Mouse (Mus musculus): Measurements from ENCODE around the gene Zer1. TPM values are rescaled to one million over a fixed set of nuclear protein-coding genes. Genes with fewer than 3 reads are reported as not detected.
"Not testable (repeated sequence)": the region's sequence is repeated elsewhere in the genome, so short reads cannot be mapped to it uniquely, and the experiment has no call there.

Zer1 gene
- total and polyA plus RNA-seq, 2 experiments from 2014 or later, result 10.3 to 70.2 TPM

DNA sequence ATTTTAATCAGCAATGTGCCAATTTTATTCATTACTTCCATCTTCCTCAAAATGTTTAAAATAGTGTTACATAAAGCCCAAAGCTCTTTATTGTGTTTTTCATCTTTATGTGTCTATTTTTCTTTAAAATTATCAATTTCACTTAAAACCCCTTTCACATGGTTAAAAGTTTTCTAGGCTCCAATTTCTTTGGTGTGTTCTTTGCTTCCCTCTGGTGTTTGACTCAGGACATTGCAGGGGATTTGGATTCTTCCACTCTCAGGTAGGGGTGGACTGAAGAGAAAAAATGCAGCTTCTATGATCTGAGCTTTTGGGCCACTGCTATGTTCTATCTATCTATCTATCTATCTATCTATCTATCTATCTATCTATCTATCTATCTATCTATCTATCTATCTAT is 37.4 kb upstream of the Zer1 start:
- peak; percentile 78 for TF ChIP-seq CTCF (IDR thresholded peaks at IDR 0.05; ENCODE audit: low read depth)
- no peaks in the 10 kb centered on the region for H3K36me3 ChIP-seq (ENCODE audit: insufficient read depth)
- H3K4me2 ChIP-seq (ENCODE audit: low read depth), result no peak overlapping the region
- DNase-seq (peak; percentile 79), ATAC-seq (peak; percentile 53)
- H3K27ac ChIP-seq (ENCODE audit: low read depth, low read length), result no peak overlapping the region
- H3K9ac ChIP-seq, result no peak overlapping the region
- no peak overlapping the region for H3K4me3 ChIP-seq (ENCODE audit: low read depth, low read length)
- no peaks in the 10 kb centered on the region for H3K9me3 ChIP-seq (ENCODE audit: low read length)
- H3K27me3 ChIP-seq (ENCODE audit: insufficient read depth, low read length), result no peaks in the 10 kb centered on the region
- no peaks in the 10 kb centered on the region for H3K4me1 ChIP-seq (ENCODE audit: insufficient read depth)

DNA sequence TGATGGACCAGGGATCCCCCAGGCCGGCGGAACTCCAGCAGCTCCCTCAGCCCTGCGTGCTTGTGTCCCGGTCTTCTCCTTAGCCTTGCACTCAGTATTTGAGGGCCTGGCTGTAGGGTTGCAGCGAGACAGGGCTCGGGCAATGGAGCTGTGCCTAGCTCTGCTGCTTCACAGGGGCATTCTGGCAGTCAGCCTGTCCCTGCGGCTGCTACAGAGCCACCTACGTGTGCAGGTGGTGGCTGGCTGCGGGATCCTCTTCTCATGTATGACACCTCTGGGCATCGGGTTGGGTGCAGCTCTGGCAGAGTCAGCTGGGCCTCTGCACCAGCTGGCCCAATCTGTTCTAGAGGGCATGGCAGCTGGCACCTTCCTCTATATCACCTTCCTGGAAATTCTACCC is 35.5 kb upstream of the Zer1 start:
- 87% methylated on average over 8 of the region's 10 CpGs for WGBS
- DNase-seq; H3K27me3 ChIP-seq (ENCODE audit: insufficient read depth, low read length); H3K9me3 ChIP-seq (ENCODE audit: low read length); H3K36me3 ChIP-seq (ENCODE audit: insufficient read depth); ATAC-seq; H3K4me3 ChIP-seq (ENCODE audit: low read depth, low read length); H3K4me2 ChIP-seq (ENCODE audit: low read depth); H3K4me1 ChIP-seq (ENCODE audit: insufficient read depth); H3K9ac ChIP-seq; H3K27ac ChIP-seq (ENCODE audit: low read depth, low read length): not testable (repeated sequence)

DNA sequence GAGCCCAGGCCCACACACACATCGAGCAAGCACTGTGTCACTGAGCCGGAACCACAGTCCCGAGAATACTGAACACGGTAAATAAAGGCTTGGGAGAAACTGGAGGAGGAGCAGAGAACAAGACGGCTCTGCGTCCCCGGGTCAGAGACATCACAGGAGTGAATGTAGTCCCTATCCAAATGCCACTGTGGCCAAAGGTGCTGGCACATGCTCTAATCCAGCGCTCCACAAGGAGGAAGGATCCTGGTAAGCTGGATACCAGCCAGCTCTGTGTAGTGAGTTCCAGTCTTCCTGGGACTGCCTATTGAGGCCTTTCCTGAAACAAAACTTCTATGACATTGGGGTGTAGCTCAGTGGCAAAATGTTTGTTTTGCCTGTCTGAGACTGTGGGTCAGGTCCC is 28.2 kb upstream of the Zer1 start:
- Histone ChIP-seq H3K4me1 (ENCODE audit: insufficient read depth) (no peaks in the 10 kb centered on the region), H3K36me3 (ENCODE audit: insufficient read depth) (peaks cover 33% of the 10 kb centered on the region), H3K27me3 (ENCODE audit: insufficient read depth, low read length) (no peaks in the 10 kb centered on the region), H3K9me3 (ENCODE audit: low read length) (no peaks in the 10 kb centered on the region), H3K27ac (ENCODE audit: low read depth, low read length) (no peak overlapping the region), H3K9ac (no peak overlapping the region), H3K4me3 (ENCODE audit: low read depth, low read length) (no peak overlapping the region), H3K4me2 (ENCODE audit: low read depth) (no peak overlapping the region)
- 79% methylated on average over 8 of the region's 8 CpGs for WGBS
- DNase-seq (no peak), ATAC-seq (no peak)
- no peak for TF ChIP-seq CTCF (IDR thresholded peaks at IDR 0.05; ENCODE audit: low read depth)

DNA sequence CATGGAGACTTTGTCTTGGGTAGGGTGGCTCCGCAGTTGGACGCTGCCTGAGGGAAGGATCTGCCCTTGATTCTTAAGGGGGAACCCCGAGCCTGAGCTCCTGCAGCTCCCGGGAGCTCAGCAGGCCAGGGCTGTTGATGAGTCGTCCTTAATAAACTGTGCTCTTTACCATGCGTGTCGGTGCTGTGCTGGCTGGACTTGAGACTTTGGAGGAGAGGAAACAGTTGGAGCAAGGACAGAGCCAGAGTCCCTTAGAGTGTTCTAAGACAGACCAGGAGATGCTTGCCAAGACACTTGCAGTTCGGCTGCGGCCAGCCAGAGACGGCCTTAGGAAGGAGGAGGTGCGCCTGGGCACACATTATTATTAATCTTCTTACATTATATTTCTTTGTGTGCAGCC is 27.5 kb upstream of the Zer1 start:
- no peak for TF ChIP-seq CTCF (IDR thresholded peaks at IDR 0.05; ENCODE audit: low read depth)
- no peak overlapping the region for H3K4me2 ChIP-seq (ENCODE audit: low read depth)
- no peaks in the 10 kb centered on the region for H3K9me3 ChIP-seq (ENCODE audit: low read length)
- no peak overlapping the region for H3K9ac ChIP-seq
- H3K27ac ChIP-seq (ENCODE audit: low read depth, low read length), result no peak overlapping the region
- H3K27me3 ChIP-seq (ENCODE audit: insufficient read depth, low read length), result no peaks in the 10 kb centered on the region
- no peak overlapping the region for H3K4me3 ChIP-seq (ENCODE audit: low read depth, low read length)
- ATAC-seq (no peak), DNase-seq (no peak)
- 83% methylated on average over 11 of the region's 11 CpGs for WGBS
- H3K4me1 ChIP-seq (ENCODE audit: insufficient read depth), result no peaks in the 10 kb centered on the region
- H3K36me3 ChIP-seq (ENCODE audit: insufficient read depth), result peaks cover 41% of the 10 kb centered on the region

DNA sequence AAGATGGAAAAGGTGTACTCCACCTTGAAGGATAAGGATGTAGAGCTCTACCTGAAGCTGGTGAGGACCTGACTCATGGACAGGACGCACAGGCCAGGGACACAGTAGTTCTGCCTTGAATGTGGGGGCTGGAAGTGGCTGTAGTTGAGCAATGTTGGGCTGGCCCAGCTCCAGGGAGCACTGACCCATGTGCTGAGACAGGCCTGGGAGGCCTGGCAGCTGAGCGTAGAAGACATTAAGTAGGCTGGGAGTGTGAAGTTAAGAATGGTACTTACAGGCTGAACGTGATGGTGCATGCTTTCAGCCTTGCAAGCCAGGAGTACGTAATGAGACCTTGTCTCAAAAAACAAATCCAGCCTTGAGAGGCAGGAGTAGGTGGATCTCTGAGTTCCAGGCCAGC is 23.1 kb upstream of the Zer1 start:
- no peak overlapping the region for H3K27ac ChIP-seq (ENCODE audit: low read depth, low read length)
- H3K4me2 ChIP-seq (ENCODE audit: low read depth), result no peak overlapping the region
- H3K4me3 ChIP-seq (ENCODE audit: low read depth, low read length), result no peak overlapping the region
- no peak for TF ChIP-seq CTCF (IDR thresholded peaks at IDR 0.05; ENCODE audit: low read depth)
- no peaks in the 10 kb centered on the region for H3K9me3 ChIP-seq (ENCODE audit: low read length)
- 89% methylated on average over 4 of the region's 4 CpGs for WGBS
- H3K9ac ChIP-seq, result no peak overlapping the region
- H3K4me1 ChIP-seq (ENCODE audit: insufficient read depth), result no peaks in the 10 kb centered on the region
- H3K36me3 ChIP-seq (ENCODE audit: insufficient read depth), result peaks cover 78% of the 10 kb centered on the region
- no peaks in the 10 kb centered on the region for H3K27me3 ChIP-seq (ENCODE audit: insufficient read depth, low read length)
- no peak for DNase-seq
- ATAC-seq, result no peak

DNA sequence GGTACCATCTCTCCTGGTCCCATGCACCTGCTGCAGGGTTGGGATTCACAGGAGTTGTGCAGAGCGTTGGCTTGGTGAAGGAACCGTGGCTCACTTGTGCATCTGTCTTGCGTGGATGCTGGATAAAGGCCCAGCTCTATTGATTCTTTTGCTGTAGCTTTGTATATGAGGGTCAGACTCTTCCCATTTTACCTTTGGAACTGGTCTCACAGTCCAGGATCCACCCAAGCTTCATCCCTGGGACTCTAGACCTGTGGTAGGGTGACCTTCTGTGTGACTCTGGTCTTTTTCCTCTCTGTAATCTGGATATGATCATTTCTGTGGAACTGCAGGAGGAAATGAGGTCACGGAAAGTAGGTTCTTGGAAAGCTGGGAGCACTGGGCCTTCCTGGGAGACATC is 20.1 kb upstream of the Zer1 start:
- Histone ChIP-seq H3K9ac (no peak overlapping the region), H3K36me3 (ENCODE audit: insufficient read depth) (peaks cover 88% of the 10 kb centered on the region), H3K27me3 (ENCODE audit: insufficient read depth, low read length) (no peaks in the 10 kb centered on the region), H3K4me1 (ENCODE audit: insufficient read depth) (no peaks in the 10 kb centered on the region), H3K4me2 (ENCODE audit: low read depth) (no peak overlapping the region), H3K9me3 (ENCODE audit: low read length) (no peaks in the 10 kb centered on the region), H3K4me3 (ENCODE audit: low read depth, low read length) (no peak overlapping the region), H3K27ac (ENCODE audit: low read depth, low read length) (no peak overlapping the region)
- 95% methylated on average over 4 of the region's 4 CpGs for WGBS
- ATAC-seq, result no peak
- no peak for TF ChIP-seq CTCF (IDR thresholded peaks at IDR 0.05; ENCODE audit: low read depth)
- no peak for DNase-seq

DNA sequence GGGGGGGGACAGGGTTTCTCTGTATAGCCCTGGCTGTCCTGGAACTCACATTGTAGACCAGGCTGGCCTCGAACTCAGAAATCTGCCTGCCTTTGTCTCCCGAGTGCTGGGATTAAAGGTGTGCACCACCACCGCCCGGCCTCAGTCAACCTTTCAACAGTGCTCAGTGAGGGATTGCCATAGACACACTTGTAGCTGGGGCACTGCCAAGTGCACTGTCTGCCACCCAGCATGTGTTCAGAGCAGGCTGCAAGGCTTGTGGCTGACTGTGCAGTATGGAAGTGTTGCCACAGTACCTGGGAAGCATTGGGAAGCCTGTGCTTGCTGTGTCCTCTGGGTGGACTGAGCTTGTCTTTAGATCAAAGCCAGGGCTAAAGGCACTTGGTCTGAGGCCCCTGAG is 15.6 kb upstream of the Zer1 start:
- H3K4me3 ChIP-seq (ENCODE audit: low read depth, low read length); DNase-seq; ATAC-seq; H3K27ac ChIP-seq (ENCODE audit: low read depth, low read length); H3K4me2 ChIP-seq (ENCODE audit: low read depth); H3K4me1 ChIP-seq (ENCODE audit: insufficient read depth); H3K27me3 ChIP-seq (ENCODE audit: insufficient read depth, low read length); H3K9me3 ChIP-seq (ENCODE audit: low read length); H3K9ac ChIP-seq: not testable (repeated sequence)
- peaks cover 64% of the 10 kb centered on the region for H3K36me3 ChIP-seq (ENCODE audit: insufficient read depth)
- whole genome bisulfite sequencing, result 92% methylated on average over 4 of the region's 4 CpGs

DNA sequence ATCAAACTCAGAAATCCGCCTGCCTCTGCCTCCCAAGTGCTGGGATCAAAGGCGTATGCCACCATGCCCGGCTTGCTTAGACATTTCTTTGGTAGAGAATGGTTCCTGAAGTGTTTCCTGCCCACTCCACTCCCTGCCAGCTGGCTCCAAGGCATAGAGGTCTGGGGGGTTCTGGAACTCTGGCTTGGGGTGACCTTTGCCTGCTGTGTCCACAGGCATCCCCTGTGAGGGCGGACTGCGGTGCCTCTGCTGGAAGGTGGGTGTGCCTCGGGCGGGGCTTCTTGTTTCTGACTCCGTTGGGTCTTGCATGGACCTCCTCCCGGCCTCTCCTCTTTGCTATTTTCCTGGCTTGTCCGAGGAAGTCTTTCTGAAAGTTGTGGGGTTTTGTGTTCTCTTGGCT is 12.1 kb upstream of the Zer1 start:
- H3K9me3 ChIP-seq (ENCODE audit: low read length), result no peaks in the 10 kb centered on the region
- no peak for TF ChIP-seq CTCF (IDR thresholded peaks at IDR 0.05; ENCODE audit: low read depth)
- peaks cover 21% of the 10 kb centered on the region for H3K4me1 ChIP-seq (ENCODE audit: insufficient read depth)
- H3K27me3 ChIP-seq (ENCODE audit: insufficient read depth, low read length), result no peaks in the 10 kb centered on the region
- 90% methylated on average over 10 of the region's 10 CpGs for WGBS
- peaks cover 30% of the 10 kb centered on the region for H3K36me3 ChIP-seq (ENCODE audit: insufficient read depth)
- H3K9ac ChIP-seq, result no peak overlapping the region
- no peak overlapping the region for H3K27ac ChIP-seq (ENCODE audit: low read depth, low read length)
- DNase-seq (no peak), ATAC-seq (no peak)
- H3K4me3 ChIP-seq (ENCODE audit: low read depth, low read length), result no peak overlapping the region
- H3K4me2 ChIP-seq (ENCODE audit: low read depth), result no peak overlapping the region
